Mouse (Mus musculus) CH12.LX (cell line): ENCODE measurements around the gene Phlpp2.

ENCODE experiments used
- CHD1 ChIP-seq: IDR thresholded peaks from 2 replicates; pipeline ENCODE4 v1.6.1; 2012; ENCODE audit warnings: low read depth, low read length, improper control_type of control experiment, inconsistent platforms
- CTCF ChIP-seq, 2 experiments: IDR thresholded peaks in 1 of 2; conservative IDR thresholded peaks in 1 of 2; 2 replicates each; pipeline ENCODE4 v1.5.1; 2011 to 2012; ENCODE audit warnings: low read depth in 2 of 2, low read length in 2 of 2, improper control_type of control experiment in 1 of 2, inconsistent platforms in 1 of 2, mild to moderate bottlenecking in 1 of 2, moderate library complexity in 1 of 2
- E2F4 ChIP-seq: IDR thresholded peaks from 2 replicates; pipeline ENCODE4 v1.6.1; 2011; ENCODE audit warnings: low read depth, low read length, improper control_type of control experiment; ENCODE audit not compliant: insufficient replicate concordance
- EP300 ChIP-seq: IDR thresholded peaks from 2 replicates; pipeline ENCODE4 v1.6.1; 2011; ENCODE audit warnings: low read length, improper control_type of control experiment
- ETS1 ChIP-seq: conservative IDR thresholded peaks from 2 replicates; pipeline ENCODE4 v1.6.1; 2012; ENCODE audit warnings: low read depth, mild to moderate bottlenecking, inconsistent platforms, low read length, improper control_type of control experiment, moderate library complexity
- JUND ChIP-seq: conservative IDR thresholded peaks from 2 replicates; pipeline ENCODE4 v1.6.1; 2011; ENCODE audit warnings: low read depth, low read length, improper control_type of control experiment
- MAFK ChIP-seq: IDR thresholded peaks from 2 replicates; pipeline ENCODE4 v1.6.1; 2011; ENCODE audit warnings: low read length, improper control_type of control experiment; ENCODE audit not compliant: insufficient replicate concordance
- NELFE ChIP-seq: IDR thresholded peaks from 2 replicates; pipeline ENCODE4 v1.6.1; 2011; ENCODE audit warnings: low read depth, low read length, improper control_type of control experiment
- POLR2A ChIP-seq: IDR thresholded peaks from 2 replicates; pipeline ENCODE4 v1.6.1; 2011; ENCODE audit warnings: low read depth, mild to moderate bottlenecking, improper control_type of control experiment, low read length
- POLR2AphosphoS2 ChIP-seq: IDR thresholded peaks from 2 replicates; pipeline ENCODE4 v1.6.1; 2011; ENCODE audit warnings: low read depth, low read length, improper control_type of control experiment
- RCOR1 ChIP-seq: conservative IDR thresholded peaks from 2 replicates; pipeline ENCODE4 v1.6.1; 2012; ENCODE audit warnings: low read depth, mild to moderate bottlenecking, inconsistent platforms, low read length, improper control_type of control experiment
- UBTF ChIP-seq: IDR thresholded peaks from 2 replicates; pipeline ENCODE4 v1.6.1; 2012; ENCODE audit warnings: low read depth, mild to moderate bottlenecking, inconsistent platforms, low read length, improper control_type of control experiment, moderate library complexity
- USF1 ChIP-seq: IDR thresholded peaks from 2 replicates; pipeline ENCODE4 v1.6.1; 2014; ENCODE audit warnings: low read depth, mild to moderate bottlenecking, inconsistent platforms, low read length, improper control_type of control experiment
- ZNF384 ChIP-seq: IDR thresholded peaks from 2 replicates; pipeline ENCODE4 v1.6.1; 2012; ENCODE audit warnings: low read depth, low read length, improper control_type of control experiment, inconsistent platforms

DNA sequence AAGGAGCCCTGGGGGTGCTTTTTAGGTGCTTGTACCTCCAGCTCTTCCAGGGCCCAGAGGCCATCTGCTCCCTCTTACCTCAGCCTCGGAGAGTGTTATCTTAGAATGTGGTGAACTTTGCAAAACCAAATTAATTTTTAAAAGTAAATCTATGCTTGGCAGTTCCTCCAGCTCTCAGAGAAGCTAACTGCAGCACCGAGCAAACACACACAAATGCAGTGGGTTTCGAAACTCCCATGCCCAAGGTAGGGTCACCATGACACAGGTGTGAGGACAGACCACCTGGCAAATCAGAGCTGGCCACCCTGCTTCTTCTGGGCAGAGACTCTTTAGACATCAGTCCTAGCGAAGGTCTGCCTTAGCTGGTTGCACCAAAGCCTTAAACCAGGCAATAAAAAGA lies 104.6 kb downstream of the Phlpp2 start:
- TF ChIP-seq NELFE = no peak
- TF ChIP-seq EP300 = no peak
- TF ChIP-seq UBTF = no peak
- no peak for TF ChIP-seq POLR2A
- TF ChIP-seq USF1 = no peak
- TF ChIP-seq CTCF (conservative IDR thresholded peaks at IDR 0.05 in 1 of 2, IDR thresholded peaks at IDR 0.05 in 1 of 2; ENCODE audit: low read depth in 2 of 2, low read length in 2 of 2) = no peak
- TF ChIP-seq CHD1 = no peak
- TF ChIP-seq MAFK = no peak
- no peak for TF ChIP-seq POLR2AphosphoS2
- no peak for TF ChIP-seq ZNF384
- no peak for TF ChIP-seq RCOR1
- no peak for TF ChIP-seq ETS1
- TF ChIP-seq JUND = no peak
- TF ChIP-seq E2F4 = no peak
